Mouse (Mus musculus): ENCODE data around the gene Btbd11.

The Btbd11 gene

DNA sequence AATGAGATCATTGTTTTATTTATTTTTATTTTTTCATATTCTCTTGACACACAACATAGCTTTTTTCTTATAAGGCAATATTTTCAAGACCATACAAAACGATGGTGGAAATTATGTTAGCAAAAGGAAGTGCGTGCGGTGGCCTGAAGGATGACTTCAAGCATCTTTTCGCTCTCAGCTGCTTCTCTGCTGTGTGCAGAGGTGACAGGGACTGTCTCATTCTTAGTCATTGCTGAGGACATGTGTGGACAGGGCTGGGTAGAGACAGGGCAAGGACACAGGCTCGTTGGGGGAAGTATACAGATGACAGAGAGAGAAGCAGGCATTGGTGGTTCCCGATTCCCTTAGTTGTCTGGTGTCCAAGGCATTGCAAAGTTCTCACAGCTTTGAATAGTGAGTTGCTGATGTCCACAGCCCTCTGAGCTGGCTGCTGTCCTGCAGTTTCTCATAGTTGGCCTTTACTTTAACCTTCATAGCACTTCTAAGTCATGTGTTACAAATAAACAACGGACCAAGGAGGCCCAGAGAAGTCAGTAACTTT lies 135.7 kb downstream of the Btbd11 start:
- no peak for DNase-seq (ENCODE audit: low read depth)

DNA sequence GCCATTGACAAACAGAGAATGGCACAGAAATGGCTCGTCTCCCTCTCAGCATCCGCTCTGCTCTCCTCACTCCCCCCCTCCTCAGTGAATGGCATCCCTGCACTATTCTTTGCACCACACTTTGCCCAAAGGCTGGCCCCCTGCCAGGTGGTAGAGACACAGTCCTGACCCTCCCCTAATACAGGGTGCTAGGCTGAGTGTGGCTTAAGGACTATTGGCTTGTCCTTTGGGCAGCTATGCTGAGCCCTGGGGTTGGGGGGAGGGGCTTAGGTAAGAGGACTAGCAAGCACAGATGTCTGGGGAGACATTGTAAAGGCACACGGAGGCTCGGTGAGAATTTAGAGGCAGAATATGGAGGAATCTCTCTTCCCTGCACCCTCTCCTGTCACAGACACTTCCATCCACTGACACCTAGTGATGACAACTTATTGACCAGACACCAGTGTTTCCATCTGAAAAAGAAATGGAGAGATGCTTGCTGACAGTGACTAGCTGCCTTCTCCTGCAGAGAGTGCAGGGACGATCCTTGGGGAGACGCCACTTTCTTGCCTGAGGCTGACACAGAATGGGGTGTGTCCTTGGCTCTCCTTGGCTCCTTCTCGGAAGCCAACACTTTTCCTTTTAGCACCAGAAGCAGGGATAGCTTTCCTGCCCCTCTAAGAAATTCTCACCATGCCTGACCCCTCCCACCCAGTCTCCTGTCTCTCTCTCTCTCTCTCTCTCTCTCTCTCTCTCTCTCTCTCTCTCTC lies 138.8 kb downstream of the Btbd11 start:
- DNase-seq (ENCODE audit: low read depth) = no peak

DNA sequence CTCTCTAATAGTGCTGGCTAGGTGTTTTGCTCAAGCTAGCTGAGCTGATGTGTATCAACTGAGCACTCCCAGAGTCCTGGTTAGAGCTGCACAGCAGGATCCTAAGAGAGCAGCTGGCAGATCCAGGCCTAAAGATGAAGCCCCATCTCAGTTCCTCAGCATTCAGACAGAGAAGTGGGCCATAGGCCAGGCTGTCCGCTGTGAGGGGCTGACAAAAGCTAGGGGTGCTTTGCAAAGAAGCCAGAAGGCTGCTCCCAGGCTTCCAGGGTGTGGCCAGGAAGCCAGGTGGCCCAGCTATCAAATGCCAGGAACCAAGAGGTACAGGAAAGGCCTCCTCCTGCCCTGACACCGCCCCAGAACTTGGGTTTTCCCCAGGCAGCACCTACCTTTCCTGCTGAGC lies 140.0 kb downstream of the Btbd11 start:
- DNase-seq (ENCODE audit: low read depth) = no peak

DNA sequence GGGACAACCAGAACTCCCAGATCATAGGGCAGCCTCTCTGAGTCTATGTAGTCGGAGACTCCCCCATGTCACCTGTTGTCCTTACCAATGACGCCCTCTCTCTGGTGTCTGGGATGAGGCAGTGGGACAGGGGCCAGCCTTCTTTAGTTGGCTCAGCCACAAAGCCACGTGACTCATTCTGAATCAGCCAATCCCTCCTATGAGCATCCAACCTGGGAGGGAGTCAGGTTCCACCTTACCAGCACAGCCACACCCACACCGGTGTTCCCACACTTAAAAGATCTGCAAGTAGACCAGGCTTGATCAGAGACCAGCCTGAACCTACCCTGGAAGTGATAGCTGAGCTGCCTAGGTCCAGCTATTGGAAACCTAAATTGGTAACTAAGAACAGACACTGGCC lies 141.1 kb downstream of the Btbd11 start:
- no peak for DNase-seq (ENCODE audit: low read depth)

DNA sequence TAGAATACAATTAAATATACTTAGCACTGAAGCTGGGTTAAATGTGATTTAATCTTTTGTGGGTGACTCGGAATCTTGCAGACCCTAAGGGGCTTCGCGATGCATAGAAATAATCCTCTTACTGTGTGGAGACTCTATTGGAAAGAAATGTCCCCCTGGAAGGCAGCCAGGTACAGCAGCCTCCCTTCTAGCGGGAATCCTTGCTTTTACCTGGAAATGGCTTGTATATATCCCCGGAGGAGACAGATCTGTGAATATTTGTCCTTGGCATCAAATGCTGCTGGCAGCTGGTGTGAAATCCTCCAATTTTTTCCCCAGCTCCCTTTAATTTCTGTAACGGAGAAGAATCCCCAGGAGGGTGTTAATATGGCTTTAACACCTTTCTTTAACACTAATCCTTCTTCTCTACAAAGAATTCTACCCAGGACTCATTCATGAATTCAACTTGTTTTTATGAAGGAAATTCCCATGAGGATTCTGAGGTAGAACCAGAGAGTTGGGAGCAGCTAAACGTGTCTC lies 146.6 kb downstream of the Btbd11 start:
- DNase-seq (ENCODE audit: low read depth) = no peak

DNA sequence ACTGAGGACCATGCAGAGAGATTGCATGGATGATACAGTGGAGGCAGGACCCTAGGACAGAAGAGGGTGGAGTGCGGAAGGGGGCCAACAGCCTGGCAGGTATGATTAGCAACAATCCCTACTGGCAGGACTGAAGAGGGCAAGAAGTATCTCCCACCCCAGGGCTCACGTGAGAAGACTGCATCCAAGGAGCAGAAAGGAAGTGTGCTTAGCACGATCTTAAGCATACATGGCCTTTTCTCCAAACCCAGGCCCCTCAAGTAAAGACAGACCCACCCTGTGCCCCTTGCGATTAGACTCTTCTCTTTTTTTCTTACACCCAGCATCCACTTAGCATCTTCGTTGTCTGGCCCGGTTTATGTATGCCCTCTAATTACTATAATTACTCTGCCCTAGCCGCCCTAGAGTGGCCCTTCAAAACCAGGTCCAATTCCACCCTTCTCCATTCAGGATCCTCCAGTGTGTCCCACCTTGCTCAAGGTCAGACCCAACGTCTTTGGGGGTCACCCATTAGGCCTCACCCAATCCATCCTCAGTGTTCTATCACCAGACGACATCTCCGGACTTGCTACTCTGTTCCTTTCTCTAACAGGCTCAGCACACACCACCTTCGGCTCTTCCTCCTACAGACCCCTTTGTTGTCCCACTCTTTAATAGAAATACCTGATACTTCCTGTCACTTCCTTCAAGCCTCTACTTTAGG lies 151.6 kb downstream of the Btbd11 start:
- DNase-seq (ENCODE audit: low read depth) = no peak

DNA sequence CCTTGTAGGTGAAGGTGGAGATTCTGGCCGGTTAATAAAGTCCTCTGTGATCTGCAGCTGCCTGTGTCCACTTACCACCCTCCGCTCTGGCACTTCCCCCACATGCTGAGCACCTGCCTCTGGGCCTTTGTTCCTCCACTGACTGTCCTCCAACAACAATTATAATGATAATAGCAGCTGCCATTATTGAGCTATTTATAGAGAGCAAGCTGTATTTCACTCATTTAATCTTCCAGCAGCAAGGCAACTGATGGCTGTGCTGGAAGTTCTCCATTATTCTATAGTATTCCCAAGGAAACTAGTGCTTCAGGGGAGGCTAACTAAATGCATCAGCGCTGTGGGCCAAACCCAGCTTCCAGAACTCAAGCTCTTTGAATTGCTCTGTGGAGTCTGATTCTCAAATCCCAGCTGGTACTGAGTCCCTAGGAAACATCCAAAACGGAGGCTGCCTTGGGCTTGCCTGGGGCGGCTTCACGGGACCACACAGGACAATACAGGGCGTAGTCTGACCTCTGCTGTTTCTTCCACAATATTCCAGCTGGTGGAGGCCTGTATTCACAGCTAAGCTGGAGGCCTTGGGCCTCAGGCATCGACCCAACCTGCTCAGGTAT lies 153.0 kb downstream of the Btbd11 start:
- DNase-seq (ENCODE audit: low read depth) = no peak

DNA sequence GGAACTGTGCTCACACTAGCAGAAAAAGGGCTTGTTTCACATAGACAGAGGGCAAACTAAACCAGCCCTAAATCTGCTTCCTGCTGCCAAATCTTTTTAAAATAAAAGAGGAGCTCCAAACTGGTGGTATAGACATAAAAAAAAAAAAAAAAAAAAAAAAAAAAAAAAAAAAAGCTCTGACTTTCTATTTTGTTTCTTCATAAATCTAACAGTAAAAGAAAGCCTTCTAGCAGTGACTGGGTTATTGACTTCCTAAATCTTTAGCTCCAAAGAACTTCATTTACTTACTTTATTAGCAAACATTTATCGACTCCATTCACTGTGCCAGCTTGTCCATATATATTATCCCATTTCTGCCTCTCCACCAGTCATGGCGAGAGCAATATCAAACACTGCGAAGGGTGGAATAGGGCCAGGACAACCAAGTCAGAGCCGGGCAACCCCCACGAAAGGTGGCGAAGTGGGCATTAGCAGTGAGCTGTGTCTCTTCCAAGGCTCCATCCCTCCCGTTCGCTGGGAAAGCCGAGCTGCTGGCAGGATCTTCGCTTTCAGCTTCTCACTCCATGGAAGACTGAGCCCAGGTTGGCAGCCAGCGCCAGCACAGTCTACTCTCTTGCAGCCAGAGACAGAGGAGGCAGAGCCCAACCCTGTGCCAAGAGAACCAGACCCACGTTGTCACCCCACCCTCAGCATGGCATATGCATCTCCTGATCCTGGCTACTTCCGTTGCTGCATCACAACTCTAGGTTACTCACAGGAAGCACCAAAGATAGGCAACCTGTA lies 153.9 kb downstream of the Btbd11 start:
- no peak for DNase-seq (ENCODE audit: low read depth)

DNA sequence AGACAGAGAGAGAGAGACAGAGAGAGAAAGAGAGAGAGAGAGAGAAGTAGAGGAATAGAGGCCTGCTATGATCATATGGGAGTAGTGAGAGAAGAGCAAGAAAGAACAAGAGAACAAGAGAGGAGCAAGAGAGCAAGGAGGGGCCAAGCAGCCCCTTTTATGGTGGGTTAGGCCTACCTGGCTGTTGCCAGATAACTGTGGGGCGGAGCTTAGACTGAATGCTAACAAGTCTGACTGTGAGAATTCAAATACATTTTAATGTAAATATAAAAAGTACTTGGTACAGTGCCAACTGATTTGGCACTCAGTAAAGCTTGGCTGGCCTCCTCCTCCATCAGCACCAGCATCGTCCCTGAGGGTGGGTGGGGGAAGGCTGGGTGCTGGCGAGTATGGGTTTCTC lies 154.9 kb downstream of the Btbd11 start:
- DNase-seq (ENCODE audit: low read depth) = no peak

DNA sequence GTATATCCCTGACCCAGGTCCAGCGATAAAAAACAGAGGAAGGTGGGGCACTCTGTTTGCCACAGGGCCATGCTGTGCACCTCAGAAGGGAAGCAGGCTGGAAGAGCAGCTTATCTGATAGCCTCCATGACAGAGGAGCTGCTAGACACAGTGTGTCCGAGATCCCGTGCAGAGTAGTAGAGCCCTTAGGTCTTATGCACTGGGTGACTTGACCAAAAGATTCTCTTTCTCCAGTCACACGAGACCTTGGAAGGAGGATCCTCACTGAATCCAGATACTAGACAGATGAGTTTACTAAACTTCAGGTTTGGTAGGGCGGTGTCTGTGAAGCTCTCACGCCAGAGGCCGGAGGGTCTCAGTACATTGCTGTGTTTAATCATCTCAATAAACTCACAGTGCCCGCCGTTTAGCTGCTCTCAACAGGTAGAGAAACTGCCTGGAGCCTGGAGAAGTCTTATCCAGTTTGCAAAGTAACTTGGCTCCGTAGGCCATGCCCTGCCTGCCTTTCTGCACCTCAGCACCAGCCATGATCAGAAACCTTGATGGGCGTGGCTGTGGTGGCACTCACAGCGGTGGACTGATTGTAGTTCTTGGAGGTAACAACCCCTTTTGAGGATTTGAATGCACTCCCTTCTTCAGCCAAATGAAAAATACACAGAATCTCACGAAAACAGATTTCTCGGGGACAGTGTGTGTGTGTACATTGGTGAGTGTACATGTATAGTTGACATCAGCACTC lies 155.4 kb downstream of the Btbd11 start:
- DNase-seq (ENCODE audit: low read depth) = no peak

DNA sequence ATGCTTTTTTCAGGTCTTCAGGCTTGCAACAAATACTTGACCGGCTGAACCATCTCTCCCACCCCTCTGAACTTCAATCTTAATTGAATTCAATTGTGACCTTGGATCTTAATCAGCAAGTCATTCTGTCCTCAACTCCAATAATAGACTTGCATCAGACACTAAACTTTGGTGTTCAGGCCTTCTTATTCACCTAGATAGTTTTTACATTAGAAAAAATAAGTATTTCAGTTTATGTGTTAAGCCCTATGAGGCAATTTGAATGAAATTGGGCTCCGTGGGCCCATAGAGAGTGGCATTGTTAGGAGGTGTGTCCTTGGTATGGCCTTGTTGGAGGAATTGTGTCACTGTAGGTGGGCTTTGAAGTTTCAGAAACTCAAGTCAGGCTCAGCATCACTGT lies 156.7 kb downstream of the Btbd11 start:
- DNase-seq (ENCODE audit: low read depth) = no peak

DNA sequence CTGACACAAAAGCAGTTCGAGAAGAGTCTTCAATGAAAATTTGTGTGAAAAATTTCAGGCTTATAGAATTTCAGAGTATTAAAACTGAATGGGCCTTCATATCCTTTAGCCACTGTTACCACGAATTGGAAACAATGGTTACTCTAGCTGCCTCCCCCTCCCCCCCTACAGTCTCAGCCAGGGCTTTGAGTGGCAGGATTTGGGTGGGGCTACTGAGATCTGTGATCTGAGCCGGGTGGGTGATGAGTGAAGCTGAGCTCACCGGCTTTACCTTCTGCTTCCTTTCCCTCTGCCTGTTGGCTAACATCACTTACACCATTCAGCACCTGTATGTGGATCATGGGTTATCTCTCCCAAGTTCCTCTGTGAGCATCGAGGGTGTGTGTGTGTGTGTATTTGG lies 158.4 kb downstream of the Btbd11 start:
- DNase-seq (ENCODE audit: low read depth) = no peak

DNA sequence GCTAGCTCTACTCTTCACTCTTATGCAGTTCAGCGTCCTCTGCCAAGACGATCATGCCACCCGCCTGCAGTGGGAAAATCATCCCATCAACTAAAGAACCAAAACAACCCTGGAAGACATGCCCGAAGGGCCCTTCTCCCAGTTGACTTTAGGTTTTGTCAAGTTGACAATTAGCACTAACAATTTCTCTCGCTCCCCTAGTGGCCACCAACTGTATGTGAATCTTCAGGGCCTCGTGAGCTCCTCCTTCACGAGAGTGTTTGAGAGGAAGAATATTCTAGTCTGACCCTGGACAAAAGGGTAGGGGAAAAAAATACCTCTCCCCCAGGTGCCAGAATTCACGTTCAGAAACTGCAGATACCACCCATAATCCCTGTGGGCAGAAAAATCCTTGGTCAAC lies 168.6 kb downstream of the Btbd11 start:
- DNase-seq (ENCODE audit: low read depth) = no peak

DNA sequence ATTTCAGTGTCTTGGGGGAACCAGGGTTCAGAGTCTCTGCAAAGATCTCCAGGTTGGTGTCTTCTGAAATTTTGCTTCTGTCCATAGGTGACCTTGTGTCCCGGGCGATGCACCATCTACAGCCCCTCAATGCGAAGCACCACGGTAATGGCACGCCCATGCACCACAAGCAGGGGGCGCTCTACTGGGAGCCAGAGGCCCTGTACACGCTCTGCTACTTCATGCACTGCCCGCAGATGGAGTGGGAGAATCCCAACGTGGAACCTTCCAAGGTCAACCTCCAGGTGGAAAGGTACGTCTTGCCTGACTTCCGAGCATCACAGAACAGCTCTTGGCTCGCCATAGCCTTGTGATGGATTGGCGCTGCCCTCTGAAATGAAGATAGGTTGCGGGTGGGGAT lies 174.8 kb downstream of the Btbd11 start:
- DNase-seq (ENCODE audit: low read depth) = no peak

DNA sequence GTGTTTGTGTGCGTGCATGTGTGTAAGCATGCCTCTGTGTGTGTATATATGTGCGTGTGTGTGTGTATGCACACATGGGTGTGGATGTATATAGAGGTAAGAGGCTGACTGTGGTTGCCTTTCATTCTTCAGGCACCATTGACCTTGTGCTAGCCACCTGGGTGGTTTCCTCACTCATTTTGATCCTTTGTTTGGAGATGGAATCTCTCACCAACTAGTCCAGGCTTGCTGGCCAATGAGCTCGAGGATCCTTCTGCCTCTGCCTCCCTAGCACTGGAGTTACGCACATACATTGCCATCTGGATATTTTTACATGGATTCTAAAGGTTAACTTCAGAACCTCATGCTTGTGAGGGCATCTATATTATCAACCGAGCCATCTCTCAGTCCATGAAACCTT lies 184.8 kb downstream of the Btbd11 start:
- DNase-seq (ENCODE audit: low read depth) = no peak

DNA sequence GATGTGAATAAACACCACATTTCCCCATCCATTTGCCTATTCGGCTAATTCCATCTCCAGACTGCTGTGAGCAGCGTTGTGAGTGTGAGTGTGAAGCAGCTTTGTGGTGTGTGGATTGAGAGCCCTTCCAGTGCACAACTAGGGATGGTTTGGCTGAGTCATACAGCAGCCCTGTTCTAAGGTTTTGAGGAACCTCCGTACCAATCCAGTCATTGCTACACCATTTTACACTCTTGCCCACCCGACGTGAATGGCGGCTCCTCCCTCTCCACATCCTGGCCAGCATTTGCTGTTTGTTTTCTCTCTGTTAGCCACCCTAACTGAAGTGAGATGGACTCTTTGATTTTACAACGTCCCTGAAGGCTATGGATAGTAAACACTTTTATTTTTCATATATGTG lies 186.0 kb downstream of the Btbd11 start:
- DNase-seq (ENCODE audit: low read depth) = no peak

DNA sequence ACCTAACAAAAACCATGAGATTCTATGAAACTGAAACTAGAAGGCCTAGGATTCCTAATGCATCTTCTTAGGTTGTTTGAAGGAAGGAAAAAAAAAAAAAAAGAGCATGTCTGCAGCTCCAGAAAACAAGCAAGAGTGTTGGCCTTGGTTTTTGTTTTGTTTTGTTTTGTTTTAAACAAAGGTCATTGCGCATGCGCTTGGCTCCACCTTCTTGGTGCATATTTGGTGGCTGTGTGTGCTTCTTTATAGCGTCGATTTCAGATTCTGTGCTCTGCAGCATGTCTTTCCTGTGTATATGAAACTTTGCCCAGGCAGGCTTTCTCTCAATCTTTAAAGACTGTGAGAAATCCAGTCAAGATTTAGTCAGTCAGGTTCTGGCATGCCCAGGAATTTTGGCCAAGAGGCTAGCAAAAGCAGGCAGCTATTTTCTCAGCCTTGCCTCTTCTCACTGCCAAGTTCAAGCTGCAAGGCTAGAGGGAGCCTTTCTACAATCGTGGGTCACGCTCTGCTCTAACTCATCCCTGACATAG lies 191.3 kb downstream of the Btbd11 start:
- peak; percentile 77 for DNase-seq (ENCODE audit: low read depth)

DNA sequence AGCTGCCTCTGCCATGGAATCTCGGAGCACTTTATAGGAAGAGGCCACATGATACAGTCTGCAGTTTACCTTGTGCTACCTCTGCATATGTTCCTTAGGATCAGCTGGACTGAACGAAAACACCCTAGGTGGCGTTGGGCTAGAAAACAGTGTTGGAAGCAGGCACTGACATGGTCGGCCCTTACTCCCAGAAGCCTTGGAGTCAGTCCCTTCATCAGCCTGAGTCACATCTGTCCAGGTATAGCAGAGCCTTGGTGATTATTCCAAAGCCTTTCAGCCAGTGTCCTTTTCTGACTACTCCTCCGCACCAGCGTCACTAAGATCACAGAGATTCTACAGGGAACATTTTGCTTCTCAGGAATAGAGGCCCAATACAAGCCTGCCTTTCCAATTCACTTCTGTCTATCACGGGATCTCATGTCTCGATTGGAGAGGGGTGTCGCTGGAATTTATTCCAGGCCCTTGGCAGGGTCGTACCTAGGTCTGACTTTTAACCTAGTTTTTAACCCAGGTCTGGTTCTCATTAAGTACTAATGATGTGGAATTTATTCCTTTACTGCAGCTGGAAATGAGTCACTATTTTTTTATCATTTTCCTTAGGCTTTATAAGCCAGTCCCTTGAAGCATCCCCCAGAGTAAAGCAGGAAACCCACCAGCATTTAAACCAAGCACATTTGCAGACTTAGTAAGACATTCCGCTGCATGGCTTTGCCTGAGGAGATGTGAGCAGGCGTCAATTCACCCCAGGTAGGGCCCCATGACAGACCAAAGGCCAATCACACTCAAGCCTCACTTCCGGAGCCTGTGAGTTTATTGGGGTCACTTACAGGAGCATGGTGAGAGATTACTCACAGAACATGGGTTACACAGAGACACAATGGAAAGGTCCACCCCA lies 192.2 kb downstream of the Btbd11 start:
- no peak for DNase-seq (ENCODE audit: low read depth)

DNA sequence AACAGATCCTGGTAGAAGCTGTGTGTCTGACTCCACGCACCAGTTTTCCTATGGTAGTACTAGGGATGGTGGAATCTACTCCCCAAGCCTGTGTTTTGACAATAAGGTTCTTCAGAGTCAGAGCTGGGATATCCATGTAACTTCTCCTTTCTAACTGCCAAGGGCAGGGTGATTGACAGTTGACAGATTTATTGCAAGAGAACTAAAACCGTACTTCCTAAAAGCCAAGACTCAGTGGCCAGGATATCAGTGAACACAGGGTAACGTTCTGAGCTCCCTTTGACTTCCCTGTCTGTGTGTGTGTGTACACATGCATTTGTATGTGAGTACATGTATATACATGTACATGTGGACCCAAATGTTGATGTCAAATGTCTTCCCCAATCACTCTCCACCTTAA lies 201.1 kb downstream of the Btbd11 start:
- no peak for DNase-seq (ENCODE audit: low read depth)

DNA sequence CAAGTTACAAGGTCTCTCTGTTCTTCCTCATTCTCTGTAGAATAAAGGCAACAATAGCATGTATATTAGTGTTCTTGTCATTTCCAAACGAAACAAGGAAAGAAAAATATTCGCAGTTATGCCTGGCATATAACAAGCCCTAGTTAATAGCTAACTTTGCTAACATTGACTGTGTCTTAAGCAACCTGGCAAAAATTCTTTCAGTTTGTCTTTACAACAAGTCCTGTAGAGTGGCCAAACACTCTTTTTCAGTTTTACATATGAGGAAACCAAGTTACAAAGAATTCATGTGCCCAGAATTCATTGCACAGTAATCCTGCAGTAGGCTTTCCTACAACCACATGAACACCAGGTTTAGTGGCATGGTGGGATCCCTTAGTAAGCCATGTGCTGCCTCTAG lies 203.4 kb downstream of the Btbd11 start:
- DNase-seq (ENCODE audit: low read depth) = no peak
